Mouse (Mus musculus): ENCODE measurements around the gene 4430402I18Rik. TPM values are rescaled to one million over a fixed set of nuclear protein-coding genes. Genes with fewer than 3 reads are reported as not detected.
"Not testable (repeated sequence)": the region's sequence is repeated elsewhere in the genome, so short reads cannot be mapped to it uniquely, and the experiment has no call there.

The 4430402I18Rik gene
- total RNA-seq (2022): 10 to 100 TPM in 1 of 4 experiments, 1 to 10 TPM in 3; 4.8 to 11.1 (median 6.9) TPM

DNA sequence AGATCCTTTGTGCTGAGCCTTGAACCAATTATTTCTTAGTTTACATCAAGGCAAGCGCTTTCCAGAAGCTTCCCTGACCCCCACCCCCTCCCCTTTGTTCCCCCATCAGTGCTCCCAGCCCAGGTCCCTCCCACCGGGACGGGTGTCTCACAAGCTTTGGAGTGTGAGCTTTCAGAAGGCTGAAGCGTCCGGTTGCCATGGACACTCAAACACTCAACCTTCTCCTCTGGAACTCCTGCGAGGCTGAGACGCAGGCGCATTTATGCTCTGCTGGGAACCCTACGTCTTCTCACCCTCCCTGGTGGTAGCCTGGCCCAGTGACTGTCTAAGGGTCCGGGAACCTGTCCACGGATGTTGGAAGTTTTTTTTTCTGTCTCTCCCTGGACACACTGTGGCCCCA, at the start of gene 4430402I18Rik:
4430402I18Rik (minus strand) TSS at position 149 of the 400 bp plus-strand sequence.
- DNase-seq (ENCODE audit: low spot score in 2 of 2): no peak

DNA sequence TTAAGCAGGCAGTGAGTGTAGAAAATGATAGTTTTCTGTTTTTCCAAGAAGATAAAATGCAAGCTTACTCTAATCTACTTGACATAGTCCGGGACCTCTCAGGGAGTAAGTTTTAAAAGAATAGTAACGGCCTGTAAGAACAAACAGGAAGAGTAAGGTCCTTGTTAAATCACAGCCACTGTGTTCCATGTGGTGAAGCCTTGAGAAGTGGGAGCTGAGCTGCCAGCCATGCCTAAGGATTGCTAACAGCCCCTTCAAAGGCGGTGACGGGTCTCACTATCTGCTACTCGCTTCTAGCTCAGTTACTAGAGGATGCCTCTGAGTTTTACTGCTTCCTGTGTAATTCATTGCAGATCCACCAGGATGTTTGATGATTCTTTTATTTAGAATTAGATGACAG, 49.2 kb upstream of the 4430402I18Rik start:
- no peak for DNase-seq (ENCODE audit: low spot score in 2 of 2)

DNA sequence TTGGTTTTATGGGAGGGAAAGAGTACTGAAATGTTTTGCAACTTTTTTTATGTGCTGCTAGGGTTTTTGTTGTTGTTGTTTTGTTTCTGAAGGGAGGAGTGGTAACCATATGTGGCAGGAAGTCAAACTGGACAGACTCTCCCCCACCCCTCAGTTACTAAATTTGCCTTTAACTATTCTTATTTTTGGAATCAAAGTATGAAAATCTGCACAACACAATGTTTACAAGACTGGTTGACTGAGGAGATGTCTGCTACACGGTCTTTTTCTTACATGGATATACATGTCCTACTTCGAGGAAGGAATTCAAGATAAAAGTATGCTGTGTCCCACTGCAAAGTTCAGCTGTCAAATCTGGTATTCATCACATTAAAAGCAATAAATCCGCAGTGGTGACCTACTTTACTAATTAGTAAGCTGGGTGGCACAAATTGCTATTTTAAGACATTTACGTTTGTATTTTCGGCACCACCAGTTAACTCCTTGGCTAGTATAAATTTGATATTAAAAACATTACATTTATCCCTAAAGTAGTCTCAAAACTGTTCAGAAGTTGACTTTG, 48.7 kb upstream of the 4430402I18Rik start:
- DNase-seq (ENCODE audit: low spot score in 2 of 2): no peak

DNA sequence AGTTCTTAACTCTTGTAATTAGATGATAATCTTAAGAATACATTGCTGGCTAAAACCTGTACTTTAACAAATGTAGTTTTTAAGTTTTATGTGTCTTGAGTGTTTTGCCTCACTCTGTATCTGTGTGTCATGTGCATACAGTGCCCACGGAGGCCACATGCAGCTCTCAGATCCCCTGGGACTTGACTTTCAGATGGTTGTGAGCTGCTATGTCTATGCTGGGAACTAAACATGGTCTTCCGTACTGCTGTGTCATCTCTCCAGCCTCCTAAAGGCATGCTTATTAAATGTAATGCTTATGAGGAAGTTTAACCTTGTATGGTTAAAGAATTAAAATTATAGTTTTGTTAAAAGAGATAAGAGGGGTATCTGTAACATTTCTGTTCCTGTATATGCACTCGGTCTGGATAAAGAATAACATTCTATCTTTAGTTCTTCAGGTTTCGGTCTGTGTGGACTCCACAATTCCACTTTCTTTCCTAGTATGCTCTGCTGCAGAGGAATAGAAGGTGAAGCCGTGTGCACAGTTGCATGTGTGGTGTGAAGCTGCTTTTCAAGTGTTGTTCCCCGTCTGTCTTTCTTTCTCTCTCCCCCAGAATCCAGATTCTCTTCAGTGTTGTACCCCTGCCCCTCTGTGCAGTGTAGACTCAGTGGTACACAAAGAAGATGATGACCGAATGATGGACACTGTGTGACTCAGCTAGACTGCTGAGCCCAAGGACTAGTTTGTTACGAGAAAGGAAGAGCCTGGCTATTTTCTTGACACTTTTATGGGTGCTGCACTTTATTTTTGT, 48.0 kb upstream of the 4430402I18Rik start:
- DNase-seq (ENCODE audit: low spot score in 2 of 2): no peak

DNA sequence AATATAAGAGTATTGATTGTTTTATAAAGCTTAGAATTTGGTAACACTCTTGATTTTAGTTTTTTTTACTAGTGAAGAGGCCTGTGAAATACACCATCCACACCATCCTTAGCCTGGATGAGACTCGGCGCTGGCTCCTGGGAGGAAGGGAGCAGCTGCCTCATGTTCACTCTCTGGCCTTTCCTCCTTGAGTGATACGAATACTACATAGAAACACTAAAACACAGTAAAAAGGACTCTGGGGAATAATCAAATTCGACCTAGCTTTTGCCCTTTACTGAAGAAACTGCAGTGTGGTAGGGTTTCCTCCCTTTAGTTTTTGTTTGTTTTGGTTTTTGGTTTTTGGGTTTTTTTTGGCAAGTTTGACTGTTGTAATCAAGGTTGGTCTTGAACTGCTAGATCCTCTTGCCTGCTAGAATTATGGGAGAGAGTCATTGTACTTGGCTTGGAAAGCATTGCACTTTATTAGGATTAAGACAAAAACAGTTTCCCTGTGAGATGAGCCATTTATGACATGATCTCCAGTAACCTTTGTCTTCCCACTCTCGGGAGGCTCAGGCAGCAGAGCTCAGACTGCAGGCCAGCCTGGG, 47.0 kb upstream of the 4430402I18Rik start:
- no peak for DNase-seq (ENCODE audit: low spot score in 2 of 2)

DNA sequence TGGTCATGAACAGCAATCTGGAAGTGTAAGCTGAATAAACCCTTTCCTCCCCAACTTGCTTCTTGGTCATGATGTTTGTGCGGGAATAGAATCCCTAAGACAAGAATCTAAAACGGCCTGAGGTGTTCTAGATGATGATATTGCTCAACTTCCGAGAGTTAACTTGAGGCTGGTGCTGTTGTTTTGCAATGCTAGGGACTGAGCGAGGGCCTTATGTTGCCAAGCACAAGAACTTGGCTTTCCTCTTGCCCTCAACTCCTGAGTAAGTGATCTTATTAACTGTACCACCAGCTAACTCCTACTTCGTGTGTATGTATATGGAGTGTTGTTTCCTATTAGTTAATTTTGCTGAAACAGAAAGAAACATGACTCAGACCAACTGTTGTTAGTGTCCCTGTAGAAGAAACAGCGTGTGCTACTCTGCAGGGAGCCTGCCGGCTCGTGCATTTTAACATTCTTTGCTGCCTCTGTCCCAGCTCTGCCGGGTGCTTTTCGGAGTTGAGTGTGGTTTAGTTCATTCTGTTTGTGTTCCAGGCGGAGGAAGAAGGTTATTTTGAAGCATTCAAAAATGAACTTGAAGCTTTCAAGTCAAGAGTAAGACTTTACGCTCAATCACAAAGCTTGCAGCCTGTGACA, 43.9 kb upstream of the 4430402I18Rik start:
- DNase-seq (ENCODE audit: low spot score in 2 of 2): no peak

DNA sequence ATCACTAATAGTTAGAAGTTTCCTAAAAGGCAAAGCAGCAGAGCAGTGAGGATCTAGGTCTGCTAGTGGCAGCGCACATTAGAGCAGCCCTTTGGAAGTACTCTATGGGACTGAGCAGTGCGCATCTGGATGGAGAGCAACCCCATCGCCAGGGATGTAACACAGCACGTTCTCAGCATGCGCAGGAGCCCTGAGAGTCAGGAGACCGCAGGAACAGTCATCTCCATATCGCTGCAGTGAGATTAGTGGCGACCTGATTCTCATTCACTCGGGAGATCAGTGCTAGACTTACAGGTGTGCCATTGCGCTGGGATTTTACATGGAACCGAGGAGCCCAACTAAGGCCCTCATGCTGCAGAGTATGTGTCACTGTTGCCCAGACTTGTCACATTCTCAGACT, 41.4 kb upstream of the 4430402I18Rik start:
- no peak for DNase-seq (ENCODE audit: low spot score in 2 of 2)

DNA sequence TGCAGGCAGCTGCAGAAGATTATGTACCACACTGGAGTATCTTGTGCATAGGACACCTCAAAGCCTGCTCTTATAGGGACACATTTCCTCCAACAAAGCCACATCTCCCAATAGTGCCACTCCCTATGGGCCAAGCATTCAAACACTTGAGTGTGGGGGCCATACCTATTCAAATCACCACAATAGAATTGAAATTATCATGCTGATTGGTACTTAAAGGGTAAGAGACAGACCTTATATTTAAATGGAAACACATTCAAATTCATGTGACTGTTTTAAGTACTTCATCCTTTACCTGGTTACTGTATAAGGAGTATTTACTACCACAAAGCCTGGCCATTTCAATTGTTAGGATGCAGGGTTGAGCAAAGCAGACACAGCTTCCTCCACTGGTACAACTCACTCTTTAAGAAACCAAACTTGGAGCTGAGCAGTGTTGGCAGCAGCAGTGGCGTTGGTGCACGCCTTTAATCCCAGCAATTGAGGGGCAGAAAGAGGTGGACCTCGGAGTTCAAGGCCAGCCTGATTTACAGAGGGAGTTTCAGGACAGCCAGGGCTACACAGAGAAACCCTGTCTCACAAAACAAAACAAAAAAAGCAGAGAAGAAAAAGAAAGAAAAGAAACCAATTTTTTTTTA, 40.6 kb upstream of the 4430402I18Rik start:
- DNase-seq (ENCODE audit: low spot score in 2 of 2): no peak

DNA sequence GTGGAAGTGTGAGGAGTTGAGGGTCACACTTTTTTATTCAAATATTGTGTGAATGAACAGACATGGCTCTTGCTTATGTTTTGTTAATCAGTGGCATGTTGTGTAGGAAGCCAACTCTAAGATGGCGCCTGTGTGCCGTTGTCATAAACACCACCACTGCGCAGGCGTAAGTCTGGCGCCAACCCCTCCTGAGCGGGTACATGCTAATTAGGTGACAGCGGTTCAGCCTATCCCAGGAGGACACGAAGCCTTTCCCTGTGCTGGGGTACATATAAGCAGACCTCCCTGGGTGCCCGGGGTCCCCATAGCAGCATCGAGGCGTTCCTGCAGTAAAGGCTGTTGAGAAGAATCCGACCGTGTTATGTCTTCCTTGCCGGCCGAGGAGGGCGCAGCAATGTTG, 32.7 kb upstream of the 4430402I18Rik start:
- DNase-seq (ENCODE audit: low spot score in 2 of 2): not testable (repeated sequence)

DNA sequence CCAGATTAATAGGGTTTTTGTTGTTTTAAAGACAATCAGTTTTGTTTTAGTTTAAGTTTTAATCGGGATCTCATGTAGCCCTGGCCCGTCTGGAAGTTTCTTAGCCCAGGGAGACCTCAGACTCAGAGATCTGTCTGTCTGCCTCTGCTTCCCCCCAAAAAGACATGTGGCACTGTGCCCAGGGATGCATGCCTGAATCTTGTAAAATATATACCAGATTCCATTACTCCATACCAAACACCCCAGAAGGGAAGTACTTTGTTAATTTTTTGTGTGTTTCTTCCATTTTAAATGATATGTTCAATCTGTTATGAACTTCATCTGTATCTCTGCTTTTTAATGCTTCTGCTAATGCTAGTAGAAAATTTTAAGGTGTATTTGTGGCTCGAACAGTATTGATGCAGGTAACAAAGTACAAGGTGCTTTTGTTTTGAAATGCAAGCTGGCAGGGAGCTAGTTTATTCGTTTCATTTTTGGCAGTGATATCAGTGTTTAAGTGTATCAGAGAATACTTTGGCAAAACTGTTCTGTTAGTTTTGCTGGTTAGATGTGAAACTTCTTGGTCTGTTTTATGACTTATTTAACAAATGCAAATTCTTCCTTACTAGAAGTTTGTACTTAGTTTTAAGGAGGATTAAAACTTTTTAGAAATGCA, 30.5 kb upstream of the 4430402I18Rik start:
- DNase-seq (ENCODE audit: low spot score in 2 of 2): no peak

DNA sequence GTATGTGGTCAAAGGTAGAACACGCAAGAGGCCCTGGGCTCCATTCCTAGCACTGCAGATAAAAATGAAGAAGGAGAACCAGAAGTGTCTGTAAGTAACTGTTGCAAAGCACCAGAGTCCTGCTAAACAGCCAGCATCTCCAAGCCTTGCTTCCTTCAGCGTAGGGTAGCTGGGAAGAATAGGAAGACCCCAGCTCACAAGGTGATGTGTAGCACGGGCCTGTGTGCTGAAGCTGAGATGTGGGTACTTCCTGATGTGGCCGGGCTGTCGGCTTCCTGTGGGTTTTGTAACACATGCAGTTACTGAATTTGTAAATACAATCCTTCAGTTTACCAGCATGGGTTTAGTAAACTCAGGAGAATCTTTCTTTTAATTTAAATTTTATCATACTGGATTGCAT, 27.8 kb upstream of the 4430402I18Rik start:
- DNase-seq (ENCODE audit: low spot score in 2 of 2): no peak

DNA sequence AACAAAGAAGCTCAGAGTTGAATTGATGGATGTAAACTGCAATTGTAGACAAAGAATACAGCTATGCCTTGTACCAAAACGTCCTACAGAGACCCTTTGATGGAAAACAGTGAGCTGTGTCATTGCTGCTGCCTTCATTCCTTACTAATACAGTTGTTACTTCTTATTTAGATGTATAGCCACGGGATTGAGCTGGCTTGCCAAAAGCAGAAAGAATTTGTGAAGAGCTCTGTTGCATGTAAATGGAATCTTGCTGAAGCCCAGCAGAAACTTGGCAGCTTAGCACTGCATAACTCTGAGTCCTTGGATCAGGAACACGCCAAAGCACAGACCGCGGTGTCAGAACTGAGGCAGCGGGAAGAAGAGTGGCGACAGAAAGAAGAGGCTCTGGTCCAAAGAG, 27.3 kb upstream of the 4430402I18Rik start:
- DNase-seq (ENCODE audit: low spot score in 2 of 2): peak; percentile 47 to 49

DNA sequence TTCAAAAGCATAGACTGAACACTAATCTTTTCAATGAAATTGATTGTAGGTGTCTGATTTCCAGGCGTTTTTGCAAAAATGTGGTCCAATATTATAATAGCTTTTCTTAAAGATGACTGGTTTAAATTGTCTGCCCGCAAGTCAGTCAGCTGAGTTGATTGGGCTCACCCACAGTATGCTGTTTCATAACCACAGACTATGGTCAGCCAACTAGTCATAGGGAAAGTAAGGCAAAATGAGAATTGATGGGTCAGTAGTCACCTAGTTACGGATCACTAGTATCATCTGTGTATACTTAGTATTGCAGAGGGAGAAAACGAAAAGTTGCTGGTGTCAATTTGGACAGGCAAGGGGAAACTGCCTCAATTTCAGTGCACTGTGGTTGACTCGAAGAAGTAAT, 23.8 kb upstream of the 4430402I18Rik start:
- no peak for DNase-seq (ENCODE audit: low spot score in 2 of 2)

DNA sequence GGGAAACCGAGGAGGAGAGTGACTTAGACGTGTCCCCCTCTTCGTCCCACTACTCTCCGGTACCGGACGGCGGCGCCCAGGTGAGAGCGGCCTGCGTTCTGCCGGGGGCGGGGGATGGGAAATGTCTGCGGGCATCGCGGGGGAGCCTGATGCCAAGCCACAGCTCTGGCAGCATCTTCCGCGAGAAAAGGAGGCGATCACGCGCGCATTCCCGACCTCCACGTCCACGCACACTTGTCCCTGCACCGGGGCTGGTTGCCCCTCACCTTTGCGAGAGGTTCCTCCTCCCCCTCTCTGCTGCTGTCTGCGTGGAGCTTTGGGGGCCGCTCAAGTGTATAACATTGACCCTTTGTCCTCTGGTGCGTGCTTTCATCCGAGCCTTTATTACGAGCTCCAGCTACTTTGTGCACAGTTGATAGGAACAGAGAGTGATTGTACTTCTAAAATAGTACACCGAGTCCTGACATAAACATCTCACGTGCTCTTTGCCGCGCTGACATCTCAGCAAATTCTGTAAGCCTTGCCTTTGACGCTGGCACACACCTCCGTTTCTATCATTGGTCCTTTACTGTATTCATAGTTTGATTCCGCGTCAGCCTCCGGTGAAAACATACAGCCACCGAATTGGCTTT, 23.1 kb upstream of the 4430402I18Rik start:
- no peak for DNase-seq (ENCODE audit: low spot score in 2 of 2)

DNA sequence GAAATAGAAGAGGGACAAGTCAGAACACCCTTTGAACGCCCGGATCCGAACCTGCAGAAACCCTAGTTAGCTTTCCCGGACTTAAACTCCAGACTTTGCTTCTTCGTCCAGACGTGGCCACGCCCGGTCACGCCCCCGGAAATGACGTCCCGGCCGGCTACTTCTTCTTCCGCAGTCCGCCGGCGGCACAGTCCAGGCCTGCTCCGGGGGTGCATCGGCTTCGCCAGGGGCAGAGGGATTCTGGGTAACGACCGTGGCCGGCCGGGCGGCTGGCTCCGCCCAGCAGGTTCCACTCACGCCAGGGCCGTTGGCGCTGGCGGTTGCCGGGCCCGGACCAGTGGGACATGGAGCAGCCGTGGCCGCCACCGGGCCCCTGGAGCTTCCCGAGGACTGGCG, 22.6 kb upstream of the 4430402I18Rik start, which contains the start of gene Cdc37l1:
Cdc37l1 (plus strand) TSS at position 159 of the 396 bp plus-strand sequence.
- DNase-seq (ENCODE audit: low spot score in 2 of 2): peak; percentile 94 to 96

DNA sequence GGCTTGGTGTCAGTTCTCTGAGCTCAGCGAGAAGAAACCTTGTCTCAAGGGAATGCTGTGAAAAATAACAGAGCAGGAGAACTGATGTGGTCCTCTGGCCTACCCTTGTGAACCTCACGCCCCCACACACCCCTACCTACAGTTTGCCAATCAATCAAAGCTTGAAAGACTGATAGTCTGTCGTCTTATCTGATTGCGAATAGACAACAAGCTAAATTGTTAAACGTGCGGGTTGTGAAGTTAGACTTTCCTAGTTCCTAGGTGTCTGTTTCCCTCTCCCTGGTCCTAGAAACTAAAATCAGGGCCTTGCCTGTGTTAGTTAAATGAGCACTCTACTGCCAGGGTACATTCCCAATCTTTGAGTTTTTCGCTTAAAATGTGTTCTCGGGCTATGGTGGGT, 21.9 kb upstream of the 4430402I18Rik start:
- no peak for DNase-seq (ENCODE audit: low spot score in 2 of 2)

DNA sequence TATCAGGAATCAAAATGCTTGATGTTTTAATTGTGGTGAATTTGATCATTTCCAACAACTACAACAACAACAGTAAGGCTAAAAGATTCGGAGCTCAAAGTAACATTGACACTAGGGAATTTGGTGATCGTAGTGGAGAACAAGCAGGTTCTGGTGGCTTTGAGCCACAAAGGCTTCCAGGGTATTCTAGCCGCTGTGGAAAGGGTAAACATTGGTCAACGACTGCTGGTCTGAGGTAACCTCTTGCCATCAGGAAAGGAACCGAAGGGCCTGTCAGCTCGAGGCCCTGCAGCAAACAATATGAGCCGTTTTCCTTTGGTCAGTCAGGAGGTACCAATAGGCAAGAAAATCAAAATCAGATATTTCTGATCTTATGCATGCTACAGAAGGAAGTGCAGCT, 15.0 kb upstream of the 4430402I18Rik start:
- no peak for DNase-seq (ENCODE audit: low spot score in 2 of 2)

DNA sequence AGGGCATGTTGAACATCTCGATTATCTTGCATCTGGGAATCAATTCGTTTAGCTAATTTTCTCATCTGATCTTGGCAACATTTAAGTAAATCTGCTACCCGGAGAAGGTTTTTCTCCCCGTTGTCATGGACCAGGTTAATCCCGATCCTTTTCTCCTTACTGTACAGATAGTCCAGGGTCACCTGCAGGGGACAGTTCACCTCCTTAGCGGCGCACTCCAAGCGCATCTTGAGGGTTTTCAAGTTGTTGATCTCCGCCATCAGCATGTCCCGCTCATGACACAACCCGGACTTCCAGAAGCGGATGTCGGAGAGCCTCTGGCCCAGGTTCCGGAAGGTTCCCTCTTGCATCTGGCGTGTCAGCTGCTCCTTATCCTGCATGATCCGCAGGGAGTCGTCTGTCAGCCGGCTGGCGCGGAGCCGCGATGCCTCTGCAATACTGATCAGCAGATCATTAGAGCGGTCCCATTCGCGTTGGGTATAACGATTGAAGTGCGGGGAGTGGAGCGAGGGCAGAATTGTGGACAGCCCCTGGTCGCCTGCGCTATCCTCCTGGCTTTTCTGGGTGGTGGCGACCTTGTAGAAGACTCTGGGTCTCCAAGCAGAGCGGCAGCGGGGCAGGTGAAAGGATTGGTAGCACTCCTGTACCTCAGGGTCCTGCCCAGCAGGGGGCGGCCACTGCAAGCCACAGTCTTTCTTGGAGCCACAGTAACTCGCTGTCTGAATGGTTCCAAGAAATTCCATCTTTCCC, 7.4 kb upstream of the 4430402I18Rik start:
- DNase-seq (ENCODE audit: low spot score in 2 of 2): peak; percentile 70 to 86

DNA sequence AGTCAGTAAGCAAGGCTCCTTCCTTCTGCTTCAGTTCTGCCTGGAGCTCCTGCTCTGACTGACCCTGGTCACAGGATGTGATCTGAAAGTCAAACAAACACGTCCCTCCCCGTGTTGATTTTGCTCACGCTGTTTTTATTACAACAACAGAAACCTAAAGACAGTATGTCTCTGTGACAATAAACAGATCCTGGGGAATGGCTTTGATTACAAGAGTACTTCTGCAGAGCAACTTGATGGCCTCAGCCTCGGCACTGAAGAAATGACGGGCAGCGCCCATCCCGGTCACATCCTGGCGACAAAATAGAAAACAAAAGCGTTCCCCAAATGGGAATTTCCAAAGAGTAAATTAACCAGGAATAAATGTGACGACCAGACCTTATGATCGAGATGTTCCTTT, 2.7 kb upstream of the 4430402I18Rik start:
- DNase-seq (ENCODE audit: low spot score in 2 of 2): no peak

DNA sequence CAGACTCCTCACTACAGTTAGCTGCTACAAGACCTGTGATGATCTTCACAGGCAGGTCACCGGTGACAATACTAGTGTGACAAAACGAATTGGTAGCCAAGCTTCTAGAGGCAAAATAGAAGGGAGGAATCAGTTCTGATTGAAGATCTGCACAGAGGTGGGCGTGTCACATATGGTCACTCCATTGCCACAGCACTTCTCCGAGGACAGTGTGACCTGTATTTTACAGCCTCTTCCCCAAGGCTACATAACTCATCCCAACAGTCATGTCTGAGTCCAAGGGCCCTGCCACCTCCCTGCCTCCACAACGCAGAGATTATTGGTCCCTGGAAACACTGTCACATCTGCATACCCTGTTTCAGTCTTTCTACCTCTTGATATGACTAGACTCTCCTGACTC, 1.6 kb upstream of the 4430402I18Rik start:
- DNase-seq (ENCODE audit: low spot score in 2 of 2): no peak

Data from layer of hippocampus, adult 8-10 months (tissue).